Mouse (Mus musculus) small intestine, adult 2 months (tissue): ENCODE results near the gene Rcan1.

Source experiments
- CTCF ChIP-seq: fragments of 200-500 bp; IDR thresholded peaks from 2 replicates; pipeline ENCODE4 v1.5.1; 2012; ENCODE audit warnings: low read depth, mild to moderate bottlenecking, control low read depth, inconsistent platforms, low read length, moderate library complexity, mixed read lengths; ENCODE audit not compliant: insufficient replicate concordance, insufficient read length; ENCODE audit errors: extremely low read depth
- POLR2A ChIP-seq: fragments of 200-500 bp; IDR thresholded peaks from 2 replicates; pipeline ENCODE4 v1.6.1; 2012; ENCODE audit warnings: low read depth, mild to moderate bottlenecking, control low read depth, inconsistent platforms, low read length, moderate library complexity

DNA sequence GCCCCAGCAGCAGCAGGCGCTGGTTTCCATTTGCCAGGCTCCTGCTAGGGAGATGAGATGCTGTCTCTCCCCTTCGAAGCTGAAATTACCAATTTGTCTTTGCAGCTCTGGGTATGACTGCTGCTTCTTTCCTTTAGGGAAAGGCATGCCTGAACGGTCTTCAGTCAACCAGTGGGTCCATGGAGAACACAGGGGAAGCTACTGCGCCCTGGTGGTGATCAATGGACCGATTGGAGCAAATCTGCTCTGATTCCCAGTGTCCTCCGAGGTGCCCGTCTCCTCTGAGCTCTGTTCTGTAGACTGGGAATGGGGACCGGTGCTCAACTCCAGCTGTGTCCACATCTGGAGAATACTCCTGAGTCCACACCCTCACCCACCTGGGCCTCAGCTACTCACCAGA is 15.2 kb downstream of the Rcan1 start:
- TF ChIP-seq CTCF = no peak
- TF ChIP-seq POLR2A = no peak
